Mouse (Mus musculus): ENCODE data around the gene Fam3b.

- TF ChIP-seq CTCF (IDR thresholded peaks at IDR 0.05; ENCODE audit: control insufficient read depth, insufficient read depth, low read length): no peak
- no peak for TF ChIP-seq POLR2A (IDR thresholded peaks at IDR 0.05; ENCODE audit: borderline replicate concordance, control insufficient read depth, low read depth, low read length)
These were observed 29.7 kb upstream of the Fam3b start for GRCm38 (mm10) chr16:97544340-97544739.
